Mouse (Mus musculus): Measurements from ENCODE around the gene Nelfcd. TPM values are rescaled to one million over a fixed set of nuclear protein-coding genes. Genes with fewer than 3 reads are reported as not detected.

Nelfcd gene
- total and polyA plus RNA-seq, 3 experiments = 43.6 to 45.0 (median 44.9) TPM

- no peak for TF ChIP-seq TAL1 (conservative IDR thresholded peaks at IDR 0.05; ENCODE audit: low read depth, low read length)
- no peak for TF ChIP-seq GATA1 (IDR thresholded peaks at IDR 0.05; ENCODE audit: borderline replicate concordance, low read length)
- TF ChIP-seq GATA2 (IDR thresholded peaks at IDR 0.05; ENCODE audit: borderline replicate concordance, low read depth, low read length) = no peak
- no peak for TF ChIP-seq CTCF (IDR thresholded peaks at IDR 0.05; ENCODE audit: low read depth, low read length)
- no peak for TF ChIP-seq POLR2AphosphoS5 (IDR thresholded peaks at IDR 0.05; ENCODE audit: insufficient replicate concordance, low read depth, low read length)
- Histone ChIP-seq H3K9me3 (replicated peaks) (no peaks in the 10 kb centered on the region), H3K4me1 (ENCODE audit: insufficient read depth, low read depth, low read length) (peaks cover 28% of the 10 kb centered on the region), H3K4me3 (ENCODE audit: low read depth, low read length) (peak within 1 kb of the TSS; percentile 77), H3K36me3 (replicated peaks) (peaks cover 38% of the 10 kb centered on the region), H3K27me3 (ENCODE audit: insufficient read depth, low read length) (peaks cover 39% of the 10 kb centered on the region)
- DNase-seq (ENCODE audit: low spot score) (peak; percentile 57), ATAC-seq (ENCODE audit: extremely low read depth, insufficient number of reproducible peaks, low FRiP score, poor library complexity, severe bottlenecking) (peak; percentile 52)
Observed at GRCm38 (mm10) chr2:174438737-174439449, 23.3 kb downstream of the Nelfcd start, which contains the start of gene Ctsz. Ctsz (minus strand) TSS chr2:174439039.

GRCm38 (mm10) chr2:174439450-174439838 lies 23.8 kb downstream of the Nelfcd start:
- DNase-seq (ENCODE audit: low spot score) (no peak), ATAC-seq (ENCODE audit: extremely low read depth, insufficient number of reproducible peaks, low FRiP score, poor library complexity, severe bottlenecking) (no peak)
- Histone ChIP-seq H3K27me3 (ENCODE audit: insufficient read depth, low read length) (peaks cover 45% of the 10 kb centered on the region), H3K4me1 (ENCODE audit: insufficient read depth, low read depth, low read length) (peaks cover 28% of the 10 kb centered on the region), H3K4me3 (ENCODE audit: low read depth, low read length) (no peak overlapping the region), H3K9me3 (replicated peaks) (no peaks in the 10 kb centered on the region), H3K36me3 (replicated peaks) (peaks cover 33% of the 10 kb centered on the region)
- TF ChIP-seq TAL1 (conservative IDR thresholded peaks at IDR 0.05; ENCODE audit: low read depth, low read length) (no peak), GATA1 (IDR thresholded peaks at IDR 0.05; ENCODE audit: borderline replicate concordance, low read length) (no peak), CTCF (IDR thresholded peaks at IDR 0.05; ENCODE audit: low read depth, low read length) (no peak), POLR2AphosphoS5 (IDR thresholded peaks at IDR 0.05; ENCODE audit: insufficient replicate concordance, low read depth, low read length) (no peak), GATA2 (IDR thresholded peaks at IDR 0.05; ENCODE audit: borderline replicate concordance, low read depth, low read length) (no peak)

GRCm38 (mm10) chr2:174439961-174440360 lies 24.4 kb downstream of the Nelfcd start:
- ATAC-seq (ENCODE audit: extremely low read depth, insufficient number of reproducible peaks, low FRiP score, poor library complexity, severe bottlenecking) = no peak
- DNase-seq (ENCODE audit: low spot score) = no peak
- TF ChIP-seq TAL1 (conservative IDR thresholded peaks at IDR 0.05; ENCODE audit: low read depth, low read length) (no peak), CTCF (IDR thresholded peaks at IDR 0.05; ENCODE audit: low read depth, low read length) (no peak), GATA2 (IDR thresholded peaks at IDR 0.05; ENCODE audit: borderline replicate concordance, low read depth, low read length) (no peak), GATA1 (IDR thresholded peaks at IDR 0.05; ENCODE audit: borderline replicate concordance, low read length) (no peak), POLR2AphosphoS5 (IDR thresholded peaks at IDR 0.05; ENCODE audit: insufficient replicate concordance, low read depth, low read length) (no peak)
- peaks cover 28% of the 10 kb centered on the region for H3K36me3 ChIP-seq (replicated peaks)
- peaks cover 28% of the 10 kb centered on the region for H3K4me1 ChIP-seq (ENCODE audit: insufficient read depth, low read depth, low read length)
- no peaks in the 10 kb centered on the region for H3K9me3 ChIP-seq (replicated peaks)
- H3K4me3 ChIP-seq (ENCODE audit: low read depth, low read length) = no peak overlapping the region
- peaks cover 43% of the 10 kb centered on the region for H3K27me3 ChIP-seq (ENCODE audit: insufficient read depth, low read length)

GRCm38 (mm10) chr2:174441898-174442297 lies 26.3 kb downstream of the Nelfcd start:
- Histone ChIP-seq H3K4me1 (ENCODE audit: insufficient read depth, low read depth, low read length) (peaks cover 25% of the 10 kb centered on the region), H3K9me3 (replicated peaks) (no peaks in the 10 kb centered on the region)
- TF ChIP-seq CTCF (IDR thresholded peaks at IDR 0.05; ENCODE audit: low read depth, low read length) = no peak
- no peak for TF ChIP-seq GATA1 (IDR thresholded peaks at IDR 0.05; ENCODE audit: borderline replicate concordance, low read length)
- no peak for TF ChIP-seq TAL1 (conservative IDR thresholded peaks at IDR 0.05; ENCODE audit: low read depth, low read length)
- TF ChIP-seq POLR2AphosphoS5 (IDR thresholded peaks at IDR 0.05; ENCODE audit: insufficient replicate concordance, low read depth, low read length) = no peak
- no peak for TF ChIP-seq GATA2 (IDR thresholded peaks at IDR 0.05; ENCODE audit: borderline replicate concordance, low read depth, low read length)

GRCm38 (mm10) chr2:174442460-174442859 lies 26.9 kb downstream of the Nelfcd start:
- ATAC-seq (ENCODE audit: extremely low read depth, insufficient number of reproducible peaks, low FRiP score, poor library complexity, severe bottlenecking) = no peak
- H3K36me3 ChIP-seq (replicated peaks) = peaks cover 5% of the 10 kb centered on the region
- no peak for TF ChIP-seq GATA2 (IDR thresholded peaks at IDR 0.05; ENCODE audit: borderline replicate concordance, low read depth, low read length)
- no peak for TF ChIP-seq GATA1 (IDR thresholded peaks at IDR 0.05; ENCODE audit: borderline replicate concordance, low read length)
- no peak for TF ChIP-seq POLR2AphosphoS5 (IDR thresholded peaks at IDR 0.05; ENCODE audit: insufficient replicate concordance, low read depth, low read length)
- TF ChIP-seq CTCF (IDR thresholded peaks at IDR 0.05; ENCODE audit: low read depth, low read length) = no peak
- no peak for TF ChIP-seq TAL1 (conservative IDR thresholded peaks at IDR 0.05; ENCODE audit: low read depth, low read length)
- H3K4me1 ChIP-seq (ENCODE audit: insufficient read depth, low read depth, low read length) = peaks cover 19% of the 10 kb centered on the region
- H3K4me3 ChIP-seq (ENCODE audit: low read depth, low read length) = no peak overlapping the region
- H3K27me3 ChIP-seq (ENCODE audit: insufficient read depth, low read length) = peaks cover 61% of the 10 kb centered on the region
- no peak for DNase-seq (ENCODE audit: low spot score)
- H3K9me3 ChIP-seq (replicated peaks) = no peaks in the 10 kb centered on the region

More at GRCm38 (mm10) chr2:174441898-174442297, 26.3 kb downstream of the Nelfcd start:
- no peak for ATAC-seq (ENCODE audit: extremely low read depth, insufficient number of reproducible peaks, low FRiP score, poor library complexity, severe bottlenecking)
- H3K36me3 ChIP-seq (replicated peaks) = peaks cover 11% of the 10 kb centered on the region
- H3K4me3 ChIP-seq (ENCODE audit: low read depth, low read length) = no peak overlapping the region
- peaks cover 56% of the 10 kb centered on the region for H3K27me3 ChIP-seq (ENCODE audit: insufficient read depth, low read length)
- no peak for DNase-seq (ENCODE audit: low spot score)

GRCm38 (mm10) chr2:174443046-174443445 lies 27.4 kb downstream of the Nelfcd start:
- no peaks in the 10 kb centered on the region for H3K9me3 ChIP-seq (replicated peaks)
- H3K4me1 ChIP-seq (ENCODE audit: insufficient read depth, low read depth, low read length) = peaks cover 14% of the 10 kb centered on the region
- peaks cover under 1% of the 10 kb centered on the region for H3K36me3 ChIP-seq (replicated peaks)
- DNase-seq (ENCODE audit: low spot score) = no peak
- TF ChIP-seq TAL1 (conservative IDR thresholded peaks at IDR 0.05; ENCODE audit: low read depth, low read length) = no peak
- no peak for TF ChIP-seq POLR2AphosphoS5 (IDR thresholded peaks at IDR 0.05; ENCODE audit: insufficient replicate concordance, low read depth, low read length)
- no peak for TF ChIP-seq GATA1 (IDR thresholded peaks at IDR 0.05; ENCODE audit: borderline replicate concordance, low read length)
- TF ChIP-seq GATA2 (IDR thresholded peaks at IDR 0.05; ENCODE audit: borderline replicate concordance, low read depth, low read length) = no peak
- no peak for TF ChIP-seq CTCF (IDR thresholded peaks at IDR 0.05; ENCODE audit: low read depth, low read length)
- no peak overlapping the region for H3K4me3 ChIP-seq (ENCODE audit: low read depth, low read length)
- H3K27me3 ChIP-seq (ENCODE audit: insufficient read depth, low read length) = peaks cover 60% of the 10 kb centered on the region
- no peak for ATAC-seq (ENCODE audit: extremely low read depth, insufficient number of reproducible peaks, low FRiP score, poor library complexity, severe bottlenecking)
